Mouse (Mus musculus) gastrocnemius, postnatal 14 days (tissue): ENCODE data around the gene Atp10b. TPM values are rescaled to one million over a fixed set of nuclear protein-coding genes. Genes with fewer than 3 reads are reported as not detected.

Experiments
- DNase-seq: peaks from one replicate; pipeline ENCODE4 v3.0.0; 2021; ENCODE audit warnings: mixed read lengths
- intact Hi-C: fragments of 180-260 bp; cut with DNase I; formaldehyde crosslinking; loops from one replicate; pipeline ENCODE4 v1.15.1; 2025; ENCODE audit warnings: low total_unique reads
- total RNA-seq, 2 experiments: library from RNA; stranded (reverse); gene quantifications; 2 replicates each; pipeline ENCODE4 v1.2.3; 2021

Atp10b gene
- total RNA-seq, 2 experiments from 2014 or later: 0.02 to 0.14 TPM

GRCm38 (mm10) chr11:43189817-43190593 is 40.3 kb downstream of the Atp10b start:
- intact Hi-C loops: no loop called here

DNA sequence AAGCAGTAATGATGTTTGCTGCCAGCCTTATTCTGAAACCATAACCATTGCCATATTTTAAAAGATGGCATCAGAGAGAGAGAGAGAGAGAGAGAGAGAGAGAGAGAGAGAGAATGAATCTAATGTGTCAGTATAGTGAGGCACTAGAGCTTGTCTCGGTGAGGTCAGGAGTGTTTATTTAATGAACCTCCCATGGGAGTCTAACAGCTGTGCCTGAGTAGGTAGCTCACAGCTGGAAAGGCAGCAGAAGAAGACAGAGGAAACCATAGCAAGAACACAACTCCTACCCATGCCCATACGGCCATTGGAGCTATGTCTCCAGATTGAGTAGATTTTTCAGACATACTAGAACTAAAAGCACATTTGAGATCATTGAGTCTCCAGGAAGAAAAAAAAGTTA is 49.1 kb downstream of the Atp10b start:
- no peak for DNase-seq

More at GRCm38 (mm10) chr11:43189817-43190593, 40.3 kb downstream of the Atp10b start:
- DNase-seq: no peak

GRCm38 (mm10) chr11:43199358-43199757 is 49.7 kb downstream of the Atp10b start:
- no peak for DNase-seq
- intact Hi-C loops: no loop called here

More for the DNA sequence above, 49.1 kb downstream of the Atp10b start:
- intact Hi-C loops: no loop called here

- intact Hi-C loops: no loop called here
- DNase-seq: no peak
Observed at GRCm38 (mm10) chr11:43200089-43200488, 50.4 kb downstream of the Atp10b start.

GRCm38 (mm10) chr11:43203580-43203979 is 53.9 kb downstream of the Atp10b start:
- intact Hi-C loops: no loop called here
- no peak for DNase-seq

GRCm38 (mm10) chr11:43213134-43213533 is 63.5 kb downstream of the Atp10b start:
- intact Hi-C loops: no loop called here
- no peak for DNase-seq

DNA sequence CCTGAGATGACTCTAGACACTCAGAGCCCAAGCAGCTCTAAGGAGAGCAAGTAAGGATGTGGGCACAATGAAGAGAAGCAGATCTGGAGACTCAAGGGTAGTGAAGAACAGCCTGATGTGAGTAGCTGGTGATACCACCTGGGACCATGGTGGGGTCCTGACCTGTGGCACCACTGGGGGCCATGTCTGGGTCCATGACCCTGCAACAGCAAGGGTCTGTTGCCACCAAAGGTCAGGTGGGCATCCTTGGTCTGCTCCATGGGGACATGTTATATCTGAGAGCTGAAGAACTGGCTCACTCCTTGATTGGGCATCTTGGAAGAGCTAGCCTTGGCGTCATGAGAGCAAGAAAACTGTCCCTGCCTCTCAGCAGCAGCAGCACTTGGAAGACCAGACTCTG is 64.1 kb downstream of the Atp10b start:
- intact Hi-C loops: no loop called here

GRCm38 (mm10) chr11:43217021-43217420 is 67.3 kb downstream of the Atp10b start:
- no peak for DNase-seq
- intact Hi-C loops: no loop called here

More for the DNA sequence above, 64.1 kb downstream of the Atp10b start:
- DNase-seq: no peak

- no peak for DNase-seq
- intact Hi-C loops: no loop called here
Observed at GRCm38 (mm10) chr11:43230231-43230630, 80.6 kb downstream of the Atp10b start.

- intact Hi-C loops: no loop called here
- no peak for DNase-seq
Observed at GRCm38 (mm10) chr11:43232073-43232472, 82.4 kb downstream of the Atp10b start.

DNA sequence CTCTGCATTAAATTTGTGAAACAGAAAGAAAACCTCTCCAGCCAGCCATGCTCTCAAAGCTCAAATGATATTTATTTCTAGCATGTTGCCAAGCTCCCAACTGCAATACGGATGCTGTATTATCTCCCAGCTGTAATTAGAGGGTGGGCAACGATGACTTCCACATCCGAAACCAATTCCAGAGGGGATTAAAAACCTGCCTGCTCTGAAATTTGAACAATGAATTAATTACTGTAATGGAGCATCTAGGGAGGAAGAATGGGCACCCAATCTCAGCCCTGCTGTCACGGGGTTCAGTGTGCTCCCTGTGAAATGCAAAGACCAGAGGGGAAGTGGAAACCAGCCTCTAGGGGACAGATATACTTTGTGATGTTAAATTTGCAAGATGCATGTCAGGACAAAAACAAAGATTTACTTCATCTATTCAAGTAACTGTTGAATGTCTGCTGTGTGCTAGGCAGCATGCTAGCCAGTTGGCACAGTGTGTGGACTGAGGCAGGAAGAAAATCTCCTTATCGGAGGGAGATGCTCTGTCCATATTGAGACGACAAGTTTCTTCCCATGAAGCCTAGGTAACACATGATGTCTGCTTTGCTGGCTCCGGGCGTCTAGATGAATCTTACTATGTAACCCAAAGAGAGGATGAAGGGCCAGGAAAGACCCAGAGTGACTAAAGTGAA is 86.8 kb downstream of the Atp10b start:
- intact Hi-C loops: no loop called here
- DNase-seq: no peak

DNA sequence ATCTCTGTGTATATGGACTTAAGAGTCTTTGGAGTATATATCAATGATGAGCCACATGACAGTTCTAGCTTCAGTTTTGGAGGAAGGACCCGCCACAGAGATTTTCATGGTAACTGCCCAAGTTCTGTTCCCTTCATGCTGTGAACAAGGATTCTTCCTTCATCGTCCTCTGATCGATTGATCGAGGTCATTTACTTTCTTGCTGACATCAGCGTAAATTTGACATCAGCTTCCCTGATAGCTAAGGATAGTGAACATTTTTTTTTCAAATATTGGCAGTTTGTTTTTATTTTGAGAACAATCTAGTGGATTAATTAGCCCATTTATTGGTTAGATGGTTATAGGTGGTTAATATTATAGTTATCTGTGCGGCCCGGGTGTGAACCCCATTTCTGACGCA is 90.1 kb downstream of the Atp10b start:
- DNase-seq: no peak
- intact Hi-C loops: no loop called here

DNA sequence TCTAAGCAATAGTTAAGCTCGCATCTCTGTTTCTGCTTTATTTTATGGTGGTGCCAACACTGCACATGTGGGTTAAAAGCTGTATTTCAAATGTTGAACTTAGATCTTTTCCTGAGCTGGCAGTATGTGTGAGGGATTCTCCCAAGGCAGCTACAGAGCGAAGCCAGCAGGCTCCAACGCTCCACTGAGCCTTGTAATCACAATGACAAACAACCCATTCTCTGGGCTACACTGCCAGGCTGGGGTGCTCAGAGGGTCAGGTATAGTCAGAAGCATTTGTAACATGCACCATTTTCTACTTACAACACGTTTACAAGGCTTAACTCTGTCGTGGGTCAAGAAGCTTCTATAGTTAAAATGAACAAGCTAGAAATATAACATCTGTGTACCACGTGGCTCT is 103.4 kb downstream of the Atp10b start:
- DNase-seq: no peak
- intact Hi-C loops: no loop called here

- intact Hi-C loops: no loop called here
- no peak for DNase-seq
Observed at GRCm38 (mm10) chr11:43255262-43255661, 105.6 kb downstream of the Atp10b start.

DNA sequence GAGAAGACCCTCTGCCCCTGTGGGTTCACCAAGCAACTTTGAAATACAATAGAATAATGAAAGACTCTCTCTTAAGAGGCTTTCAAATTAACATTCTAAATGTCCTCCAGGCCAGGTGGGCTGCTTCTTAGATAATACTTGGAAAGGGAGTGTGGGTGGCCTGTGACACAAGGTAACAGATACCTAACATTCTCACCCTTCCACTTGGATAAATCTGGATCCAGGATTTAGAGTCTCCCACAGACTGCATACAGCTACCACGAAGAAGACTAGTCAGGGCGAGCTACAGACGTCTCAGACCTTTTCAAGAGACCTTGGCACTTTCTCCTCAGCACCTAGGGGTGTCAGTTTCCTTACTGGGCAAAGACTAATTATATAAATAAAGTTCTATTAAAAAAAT is 107.6 kb downstream of the Atp10b start:
- intact Hi-C loops: no loop called here

GRCm38 (mm10) chr11:43257781-43258180 is 108.1 kb downstream of the Atp10b start:
- no peak for DNase-seq
- intact Hi-C loops: no loop called here

More for the DNA sequence above, 107.6 kb downstream of the Atp10b start:
- no peak for DNase-seq

DNA sequence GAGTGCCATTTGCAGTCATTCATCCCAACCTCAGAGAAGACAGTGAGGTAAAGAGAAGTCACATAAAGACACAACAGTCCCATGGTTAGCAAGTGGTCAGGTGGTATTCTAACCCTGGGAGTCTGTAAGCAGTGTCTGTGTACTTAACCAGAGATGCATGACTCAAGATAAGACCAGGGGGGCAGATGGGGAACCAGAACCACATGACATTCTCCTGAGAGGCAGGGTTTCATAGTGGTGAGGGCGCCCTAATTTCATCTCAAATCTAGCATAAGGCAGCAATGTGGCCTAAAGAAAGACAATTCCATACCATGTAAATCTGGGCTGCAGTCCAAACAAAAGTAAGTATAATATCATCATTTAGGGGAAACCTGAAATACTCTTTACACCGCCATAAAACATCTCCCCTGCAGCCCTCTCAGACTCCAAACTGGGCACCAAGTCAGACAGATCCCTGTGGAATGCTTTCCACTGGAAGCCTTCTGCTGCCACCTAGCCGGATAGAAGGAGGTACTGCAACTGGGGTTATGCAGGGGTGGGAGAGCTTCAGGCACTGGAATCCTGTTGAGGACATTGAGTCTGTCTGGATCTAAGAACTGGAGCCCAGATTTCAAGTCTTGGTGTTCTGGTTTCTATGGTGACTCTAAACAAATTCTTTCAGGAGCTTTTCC is 114.0 kb downstream of the Atp10b start:
- intact Hi-C loops: no loop called here

DNA sequence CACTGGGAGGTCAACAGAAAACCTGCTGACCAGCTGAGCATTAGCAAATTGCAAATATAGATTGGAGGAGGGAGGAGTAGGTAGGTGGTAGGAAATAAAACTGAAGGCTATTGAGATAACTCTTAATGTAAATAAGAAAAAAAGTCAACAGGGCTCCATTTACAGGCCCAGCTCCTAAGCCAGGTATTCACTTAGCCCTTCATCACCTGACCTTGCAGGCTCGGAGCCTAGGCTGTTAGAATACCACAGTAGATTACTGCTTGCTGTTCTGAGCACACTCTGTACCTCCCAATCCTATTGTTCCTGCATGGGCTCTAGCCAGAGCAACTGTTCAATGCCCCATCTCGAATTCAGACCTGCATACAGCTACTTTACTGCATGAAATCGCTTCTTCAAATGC is 117.8 kb downstream of the Atp10b start:
- intact Hi-C loops: no loop called here
- no peak for DNase-seq

More for the DNA sequence above, 114.0 kb downstream of the Atp10b start:
- peak; percentile 45 for DNase-seq

- intact Hi-C loops: no loop called here
- no peak for DNase-seq
Observed at GRCm38 (mm10) chr11:43269503-43270255, 120.0 kb downstream of the Atp10b start.
